Mouse (Mus musculus) c-Kit-negative CD71-positive TER-119-positive erythroid progenitor cells, embryonic 14.5 days (primary cell): ENCODE results near the gene Pde4d.

Experiments
- DNase-seq: peaks from one replicate; pipeline ENCODE4 v3.0.0-alpha.2; 2013; ENCODE audit warnings: low read depth, low spot score

The Pde4d gene

DNA sequence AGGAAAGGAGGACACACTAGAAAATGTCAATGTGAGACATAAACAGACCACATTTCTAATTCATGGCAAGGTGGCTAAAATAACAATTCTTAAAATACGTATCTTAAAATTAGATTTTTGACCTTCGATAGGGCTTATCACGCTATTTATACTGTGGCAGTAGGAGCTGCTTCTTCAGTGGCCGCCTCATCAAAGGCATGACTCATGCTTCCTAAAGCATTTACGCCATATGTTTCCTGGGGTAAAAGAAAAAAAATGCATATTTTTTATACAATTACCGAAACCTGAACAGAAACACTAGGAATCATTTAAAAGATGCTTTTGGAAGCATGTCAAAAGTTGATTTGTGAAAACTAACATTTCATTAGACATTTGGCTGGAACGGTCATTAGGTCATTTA lies 721.9 kb downstream of the Pde4d start:
- no peak for DNase-seq

DNA sequence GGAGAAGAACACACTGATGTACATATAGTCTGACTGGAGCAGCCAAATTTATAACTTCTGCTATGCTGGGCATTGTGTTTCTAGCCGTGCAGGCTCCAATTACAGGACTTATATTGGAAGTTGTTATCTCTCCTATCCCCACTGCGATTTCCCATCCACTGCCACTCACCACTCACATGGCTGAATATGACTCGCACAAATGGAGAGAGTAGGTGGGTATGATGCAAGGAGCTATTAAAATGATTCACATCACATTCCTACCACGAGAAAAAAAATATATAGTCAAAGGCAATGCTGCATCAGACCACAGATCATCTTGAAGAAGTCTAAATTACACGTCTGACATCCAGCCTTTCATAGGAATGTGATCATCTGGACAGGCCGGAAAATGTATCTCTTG lies 725.5 kb downstream of the Pde4d start:
- no peak for DNase-seq

DNA sequence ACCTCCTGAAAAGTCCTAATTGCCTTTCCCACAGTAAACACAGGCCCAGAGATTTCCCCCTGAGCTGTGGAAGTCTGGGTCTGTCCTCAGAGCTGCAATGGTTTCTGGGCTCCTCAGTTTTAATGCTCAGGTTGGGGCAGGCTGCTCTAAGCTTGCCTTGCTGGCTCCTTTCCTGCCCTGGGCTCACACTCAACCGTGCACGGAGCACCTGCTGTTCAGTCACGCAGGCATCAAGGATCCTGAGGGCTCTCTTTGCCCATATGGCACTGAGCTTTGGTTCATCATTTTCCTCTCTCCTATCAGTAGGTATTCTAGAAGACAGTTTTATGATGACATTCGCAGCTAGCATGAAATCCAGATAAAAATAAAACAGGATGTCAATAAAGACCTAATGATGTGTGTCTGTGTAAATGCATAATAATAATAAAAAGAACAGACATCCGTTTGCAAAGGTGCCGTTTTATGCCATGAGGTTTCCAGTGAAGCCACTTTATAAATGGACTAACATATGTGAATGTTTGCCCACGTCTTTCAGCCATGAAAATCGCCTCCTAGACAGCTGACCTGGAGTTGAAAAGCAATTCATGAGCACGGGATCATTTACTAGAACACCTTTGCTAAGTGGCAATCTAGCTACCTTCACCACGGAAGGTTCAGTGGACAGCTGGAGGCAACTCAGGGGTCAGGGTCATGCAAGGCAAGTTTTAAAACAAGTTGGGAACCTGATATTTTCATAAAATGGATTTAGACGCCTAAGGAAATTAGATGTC lies 726.3 kb downstream of the Pde4d start:
- no peak for DNase-seq

DNA sequence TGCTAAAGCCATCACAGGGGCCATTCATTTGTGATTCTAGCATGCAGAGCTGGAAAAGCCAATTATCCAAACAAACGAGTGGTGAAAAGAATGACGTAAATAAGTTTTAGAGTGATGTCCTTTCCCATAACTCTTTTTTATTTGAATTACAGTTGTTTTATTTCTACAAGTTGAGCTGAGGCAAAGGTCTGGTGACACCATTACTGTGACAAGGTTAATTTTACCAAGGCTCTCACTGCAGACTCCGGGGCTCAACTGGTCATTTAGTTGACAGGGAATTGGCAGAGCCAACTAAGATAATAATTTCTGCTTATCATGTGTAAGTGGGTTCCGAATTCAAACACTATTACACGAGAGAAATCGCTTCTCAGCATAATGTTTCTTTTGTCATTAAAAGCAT lies 731.6 kb downstream of the Pde4d start:
- DNase-seq: no peak

DNA sequence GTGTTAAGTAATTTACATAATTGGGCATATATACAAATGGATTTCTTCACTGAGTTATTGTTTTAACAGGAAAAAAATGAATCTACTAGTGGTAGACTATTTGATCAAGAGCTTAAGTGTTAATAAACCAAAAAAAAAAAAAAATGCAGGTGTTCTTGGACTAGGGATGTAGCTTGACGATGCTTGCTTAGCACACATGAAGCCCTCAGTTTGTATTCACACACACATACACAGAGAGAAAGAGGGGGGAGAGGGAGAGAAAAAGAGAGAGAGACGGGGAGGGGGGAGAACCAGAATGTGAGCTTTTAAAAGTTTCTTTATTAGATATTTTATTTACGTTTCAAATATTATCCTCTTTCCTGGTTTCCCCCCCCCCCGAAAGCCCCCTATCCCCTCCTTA lies 740.9 kb downstream of the Pde4d start:
- no peak for DNase-seq

DNA sequence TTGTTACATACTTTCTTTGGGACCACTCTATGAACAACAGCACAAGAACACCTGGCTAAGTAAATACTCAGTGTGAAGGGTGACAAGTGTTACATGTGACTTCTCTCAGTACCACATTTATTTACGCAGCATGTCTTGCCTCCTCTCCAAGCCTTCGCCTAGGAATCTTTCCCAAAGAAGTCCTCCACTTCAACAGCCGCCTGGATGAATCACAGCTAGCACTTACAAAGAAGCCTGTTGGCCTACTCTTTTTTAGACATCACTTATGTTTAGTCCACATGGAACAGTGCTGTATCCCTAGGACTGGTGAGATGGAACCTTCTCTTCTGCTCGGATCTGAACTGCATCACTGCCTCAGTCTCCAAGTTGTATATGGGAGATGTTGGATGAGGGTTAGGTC lies 741.4 kb downstream of the Pde4d start:
- DNase-seq: no peak

DNA sequence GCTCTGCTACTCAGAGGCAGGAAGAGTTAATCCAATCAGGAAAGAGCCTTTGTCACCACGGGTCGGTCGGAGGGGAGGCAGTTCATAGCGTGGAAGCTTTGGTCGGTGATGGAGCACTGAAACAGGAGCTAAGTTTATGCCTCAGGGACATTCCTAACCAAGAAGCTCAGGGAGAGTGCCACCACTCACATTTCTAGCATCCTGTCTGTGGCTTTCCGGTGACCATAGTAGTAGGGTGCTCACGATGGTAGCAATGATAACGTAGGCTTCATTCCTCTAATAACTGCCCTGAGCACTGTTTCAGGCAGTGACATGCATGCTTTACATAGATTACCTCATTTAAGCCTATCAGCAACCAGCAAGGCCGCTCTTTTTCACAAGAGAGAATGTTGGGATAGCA lies 755.8 kb downstream of the Pde4d start:
- no peak for DNase-seq

DNA sequence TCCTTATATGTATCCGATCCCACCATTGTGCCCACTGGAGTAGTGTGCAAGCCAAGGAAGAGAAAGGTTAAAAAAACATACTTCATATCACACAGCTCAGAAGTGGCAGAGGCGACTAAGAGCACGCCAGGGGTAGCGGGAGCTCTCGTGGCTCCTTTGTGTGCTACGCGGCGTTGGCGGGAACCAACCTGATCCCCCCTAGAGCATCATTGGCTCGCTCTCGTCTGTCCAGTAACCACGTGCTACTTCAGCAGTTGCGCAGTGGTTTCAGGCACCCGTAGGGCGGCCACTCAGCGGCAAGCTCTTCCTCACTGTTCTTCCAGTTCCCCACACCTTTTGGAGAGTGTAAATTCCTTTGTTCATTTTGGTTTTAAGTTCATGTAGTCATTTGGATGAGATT lies 758.9 kb downstream of the Pde4d start:
- no peak for DNase-seq

DNA sequence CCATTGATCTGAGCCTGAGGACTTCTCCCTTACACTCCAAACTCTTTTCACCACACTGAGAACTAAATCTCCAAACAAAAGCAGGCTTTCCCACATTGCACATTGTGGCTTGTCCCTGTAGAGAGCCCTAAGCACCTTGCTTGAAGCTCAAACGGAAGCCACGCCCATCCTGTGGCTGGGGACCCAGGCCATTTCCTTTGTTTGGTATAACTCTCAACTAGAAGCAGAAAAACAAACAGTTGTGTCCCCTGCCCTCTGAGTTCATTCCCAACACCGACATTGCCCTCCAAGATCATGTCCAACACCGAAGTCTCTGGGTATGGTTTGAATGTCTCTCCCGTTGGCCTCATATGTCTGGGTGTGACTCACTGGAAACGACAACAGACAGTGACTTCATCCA lies 759.7 kb downstream of the Pde4d start:
- DNase-seq: no peak

DNA sequence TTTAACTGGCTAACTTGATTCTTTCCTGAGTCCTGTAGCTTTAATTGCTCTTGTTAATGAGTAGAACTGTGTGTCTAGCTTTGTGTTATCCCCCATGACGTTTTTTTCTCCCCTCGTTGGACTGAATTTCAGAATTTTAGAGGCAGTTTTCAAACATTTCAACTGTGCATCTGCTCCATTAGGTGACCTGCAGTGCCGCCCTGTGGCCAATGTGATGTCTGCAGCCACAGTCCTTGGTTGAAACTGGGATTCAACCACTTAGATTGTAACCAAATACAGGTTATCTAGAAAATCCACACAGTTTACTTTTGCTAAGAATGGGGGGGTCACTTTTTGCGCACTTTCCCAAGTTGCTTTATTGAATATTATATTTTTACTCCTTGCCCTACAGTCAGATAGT lies 760.7 kb downstream of the Pde4d start:
- no peak for DNase-seq

DNA sequence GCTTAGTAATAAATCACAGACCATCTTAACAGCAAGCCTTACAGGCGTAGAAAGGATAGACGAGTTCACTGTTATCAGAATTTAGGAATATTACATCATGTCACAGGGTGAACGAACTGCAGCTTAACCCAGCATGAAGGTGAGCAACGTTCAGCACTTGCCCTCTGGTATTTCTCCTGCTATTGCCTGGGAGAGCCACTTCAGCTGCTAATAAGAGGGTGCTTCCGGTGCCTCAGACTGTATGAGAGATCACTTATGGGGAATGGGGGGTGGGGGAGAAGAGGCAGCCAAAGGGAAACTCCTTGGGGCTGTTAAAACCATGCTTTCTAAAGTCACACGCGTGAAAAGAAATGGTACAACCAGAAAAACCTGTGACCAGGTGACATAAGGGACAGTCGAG lies 761.7 kb downstream of the Pde4d start:
- DNase-seq: no peak

DNA sequence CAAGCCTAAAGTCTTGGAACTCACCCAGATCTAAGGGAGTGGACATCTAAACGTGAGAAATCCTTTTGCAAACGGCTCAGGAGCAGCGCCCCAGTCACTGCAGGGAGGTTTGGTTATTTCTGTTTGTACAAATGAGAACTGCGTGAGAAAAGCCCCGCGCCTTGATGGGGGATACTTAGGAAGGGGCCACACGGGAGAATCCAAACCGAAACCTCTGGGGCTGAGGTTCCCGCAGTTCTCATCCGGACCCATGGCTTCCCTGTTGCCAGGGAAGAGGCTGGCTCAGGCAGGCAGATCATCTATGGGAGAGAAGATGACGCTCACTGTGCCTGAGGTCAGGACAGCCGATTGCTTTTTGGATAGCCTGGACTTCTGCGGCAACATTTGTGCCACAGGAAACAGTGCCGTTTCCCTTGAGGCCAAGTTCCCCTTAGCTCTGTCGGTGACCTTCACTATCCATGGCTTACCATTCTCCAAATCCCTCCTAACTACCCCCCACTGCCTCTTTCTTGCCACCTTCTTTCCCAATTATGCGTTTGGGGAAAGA lies 762.3 kb downstream of the Pde4d start:
- no peak for DNase-seq

DNA sequence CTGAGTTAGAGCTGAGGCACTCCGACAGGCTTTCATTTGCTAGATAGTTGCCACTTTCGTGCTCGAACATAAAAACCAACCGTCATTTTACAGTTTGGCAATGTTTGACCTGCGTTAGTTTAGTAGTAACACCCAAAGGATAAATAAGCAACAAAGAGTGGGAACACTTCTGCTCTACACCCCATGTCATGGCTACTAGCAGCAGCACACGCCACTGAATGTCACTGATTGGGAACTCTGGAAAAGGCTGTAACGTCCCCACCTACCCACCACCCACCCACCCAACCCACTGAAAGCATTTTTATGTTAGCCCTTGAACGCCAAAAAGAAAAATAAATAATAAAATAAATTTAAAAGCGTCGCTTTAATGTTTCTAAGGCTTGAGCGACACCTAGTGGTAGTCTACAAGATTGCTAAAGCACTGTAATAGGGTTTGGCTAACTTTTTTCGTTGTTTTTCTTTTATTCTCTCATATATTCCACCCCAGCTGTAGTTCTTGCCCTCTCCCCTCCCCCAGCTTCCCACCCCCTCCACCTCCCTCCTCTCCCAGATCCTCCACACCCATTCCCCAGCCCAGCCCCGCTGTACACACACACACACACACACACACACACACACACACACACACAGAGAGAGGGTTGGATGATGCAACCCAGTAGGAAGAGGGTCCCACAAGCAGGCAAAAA lies 763.2 kb downstream of the Pde4d start:
- DNase-seq: peak; percentile 4

DNA sequence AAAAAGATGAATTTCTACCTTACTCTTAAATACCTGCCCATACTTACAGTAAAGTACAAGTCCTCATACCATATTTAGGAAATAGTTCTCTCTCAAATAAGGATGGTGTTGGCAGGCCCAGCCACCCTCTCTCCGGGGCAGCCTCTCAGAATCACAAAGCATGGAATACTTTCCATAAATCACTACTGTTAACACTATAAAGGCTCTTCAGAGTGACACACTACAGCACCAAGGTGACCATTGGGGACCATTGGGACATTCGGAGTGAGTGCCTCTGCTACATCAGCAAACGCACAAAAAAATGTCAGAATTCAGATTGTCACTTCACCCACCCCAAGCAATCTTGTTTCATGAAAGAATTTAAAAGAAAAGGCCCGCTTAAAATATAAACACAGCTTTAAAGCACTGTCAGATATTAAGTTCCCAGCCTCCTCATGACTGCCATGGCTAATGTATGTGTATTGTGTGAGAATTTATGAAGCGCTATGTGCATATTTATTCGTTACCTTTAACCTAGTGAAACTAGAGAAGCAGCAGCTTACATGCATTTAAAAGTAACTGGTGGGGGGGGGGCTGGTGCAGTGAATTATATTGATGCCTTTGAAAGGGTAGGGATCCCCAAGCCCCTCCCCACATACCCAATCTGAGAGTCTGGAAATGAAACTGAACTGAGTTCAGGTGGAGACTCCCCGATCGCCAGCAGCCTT lies 769.4 kb downstream of the Pde4d start:
- DNase-seq: no peak

DNA sequence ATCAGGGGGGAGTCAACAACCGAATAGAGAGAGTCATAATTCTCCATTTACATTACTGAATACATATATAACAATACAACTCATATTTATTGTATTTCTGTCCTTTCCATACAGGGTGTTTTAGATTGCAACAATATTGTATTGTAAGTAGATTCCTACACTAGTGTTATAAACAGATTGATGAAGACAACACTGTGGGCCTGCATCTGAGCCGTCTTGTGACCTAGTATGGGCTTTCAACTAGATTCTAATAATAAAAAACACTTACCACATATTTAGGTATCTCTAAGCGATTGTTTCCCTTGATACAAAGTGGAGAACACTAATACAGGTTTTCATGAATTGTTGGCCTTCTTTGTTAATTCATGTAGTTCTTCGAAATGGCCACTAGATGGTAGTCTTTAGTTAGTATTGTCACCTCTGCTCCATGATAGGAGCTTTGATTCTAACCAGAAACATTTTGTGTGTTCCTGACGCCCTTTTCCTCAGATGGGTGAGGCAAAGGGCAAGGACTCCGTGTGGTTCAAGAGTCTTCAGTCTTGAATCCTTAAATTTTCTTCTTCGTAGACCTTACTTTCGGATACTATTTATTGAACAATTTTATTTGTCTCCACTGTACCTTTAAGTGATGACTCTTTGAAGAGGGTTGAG lies 779.3 kb downstream of the Pde4d start:
- peak; percentile 8 for DNase-seq

DNA sequence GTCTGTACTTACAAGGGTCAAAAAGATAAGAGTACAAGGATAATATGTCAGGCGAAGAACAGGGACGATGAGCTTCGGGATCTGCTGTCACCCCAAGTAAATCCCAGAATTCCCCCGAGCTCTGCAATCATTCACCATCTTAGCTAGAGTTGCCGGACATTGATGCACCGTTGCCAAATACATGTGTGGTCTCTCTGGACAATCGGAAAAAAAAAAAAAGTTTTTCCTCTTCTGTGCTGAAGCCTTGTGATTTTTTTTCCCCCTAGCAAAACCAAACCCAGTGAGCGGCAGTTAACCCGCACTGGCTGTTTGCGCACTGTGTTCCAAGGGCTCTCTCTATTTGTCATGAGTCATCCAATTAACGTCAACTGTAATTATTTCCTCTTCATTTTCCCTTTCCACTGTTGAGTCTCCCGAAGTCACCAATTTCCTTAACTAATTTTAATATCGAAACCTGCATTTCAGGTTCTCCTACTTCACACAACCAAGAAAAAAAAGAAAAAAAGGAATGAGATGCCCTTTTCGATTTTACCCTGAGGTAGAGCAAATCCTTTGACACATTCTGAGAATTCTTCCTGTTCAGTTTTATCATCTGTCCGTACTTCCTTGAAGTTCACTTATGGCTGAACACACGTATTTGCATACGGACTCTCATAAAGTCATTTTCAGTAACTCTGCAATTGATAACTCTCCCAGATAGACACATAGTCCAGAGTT lies 780.0 kb downstream of the Pde4d start:
- no peak for DNase-seq

DNA sequence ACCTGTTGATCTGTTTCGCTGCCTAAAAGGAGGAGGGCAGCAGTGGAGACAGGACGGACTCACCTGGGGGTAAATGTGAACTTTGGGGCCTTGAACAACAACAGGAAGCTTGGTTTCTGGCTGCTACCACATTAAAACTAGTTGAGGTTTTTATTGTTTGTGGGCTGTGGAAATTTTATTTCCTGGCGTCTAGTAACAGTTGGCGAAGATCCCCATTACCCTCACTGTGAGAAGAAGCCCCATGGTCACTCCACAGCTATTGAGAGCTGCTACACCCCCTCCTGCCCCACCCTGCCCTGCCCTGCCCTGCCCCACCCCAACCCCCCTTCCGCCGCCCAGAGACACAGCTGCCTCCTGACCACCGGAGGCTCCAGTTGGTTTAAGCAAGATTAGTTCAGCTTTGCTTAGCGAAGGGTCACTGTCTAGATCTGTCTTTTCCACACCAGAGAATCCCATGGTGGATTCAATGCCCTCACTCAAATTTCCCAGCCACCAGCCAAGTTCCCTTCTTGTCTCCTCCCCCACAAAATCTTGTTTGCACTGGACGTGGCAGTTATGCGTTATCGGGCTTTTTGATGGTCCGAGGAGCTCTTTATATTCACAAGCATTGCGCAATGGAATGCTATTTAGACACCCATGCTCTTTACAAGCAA lies 780.7 kb downstream of the Pde4d start:
- no peak for DNase-seq

DNA sequence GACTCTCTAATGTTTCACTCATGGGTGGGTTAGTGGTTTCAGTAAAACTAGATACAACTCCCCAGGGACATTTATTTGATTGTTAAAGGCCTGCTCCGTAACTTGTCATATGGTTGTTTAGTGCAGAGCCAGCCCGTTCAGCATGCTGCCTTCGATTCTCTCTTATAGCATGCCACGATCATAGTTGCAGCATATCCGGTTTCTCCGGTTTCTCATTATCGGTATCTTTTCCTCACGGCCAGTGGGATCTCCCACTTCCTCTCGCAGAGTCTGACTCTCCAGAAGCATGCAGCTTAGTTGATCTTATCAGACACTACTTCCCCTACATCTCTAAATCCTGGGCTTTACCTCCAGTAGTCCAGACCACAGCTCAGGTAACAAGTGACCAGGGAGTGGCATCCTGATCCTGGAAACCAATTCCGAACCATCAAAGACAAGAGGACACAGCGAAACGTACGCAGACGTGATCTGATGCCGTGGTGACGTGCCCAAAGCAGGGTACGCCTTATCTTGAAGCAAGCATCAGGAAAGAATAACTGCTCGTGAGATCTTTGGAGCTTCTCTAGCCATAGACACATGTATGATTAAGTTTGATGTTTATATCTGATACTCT lies 782.2 kb downstream of the Pde4d start:
- DNase-seq: no peak

DNA sequence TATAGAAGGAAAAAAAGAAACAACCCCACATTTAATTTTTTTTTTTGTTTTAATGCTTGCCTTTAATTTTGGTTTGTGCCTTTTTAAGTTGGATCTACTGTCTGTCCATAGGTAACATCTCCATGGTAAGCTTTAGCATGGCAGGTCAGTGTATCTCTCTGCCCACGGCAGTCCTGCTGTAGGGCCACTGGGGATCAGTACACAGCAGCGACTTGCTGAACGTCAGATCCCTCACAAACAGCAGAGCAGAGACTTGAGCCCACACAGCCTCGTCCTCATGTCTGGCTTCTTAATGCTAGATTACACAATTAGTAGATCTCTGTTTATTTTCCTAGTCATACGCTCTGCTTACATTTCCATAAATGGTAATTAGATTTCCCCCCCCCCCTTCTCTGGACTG lies 782.8 kb downstream of the Pde4d start:
- no peak for DNase-seq

DNA sequence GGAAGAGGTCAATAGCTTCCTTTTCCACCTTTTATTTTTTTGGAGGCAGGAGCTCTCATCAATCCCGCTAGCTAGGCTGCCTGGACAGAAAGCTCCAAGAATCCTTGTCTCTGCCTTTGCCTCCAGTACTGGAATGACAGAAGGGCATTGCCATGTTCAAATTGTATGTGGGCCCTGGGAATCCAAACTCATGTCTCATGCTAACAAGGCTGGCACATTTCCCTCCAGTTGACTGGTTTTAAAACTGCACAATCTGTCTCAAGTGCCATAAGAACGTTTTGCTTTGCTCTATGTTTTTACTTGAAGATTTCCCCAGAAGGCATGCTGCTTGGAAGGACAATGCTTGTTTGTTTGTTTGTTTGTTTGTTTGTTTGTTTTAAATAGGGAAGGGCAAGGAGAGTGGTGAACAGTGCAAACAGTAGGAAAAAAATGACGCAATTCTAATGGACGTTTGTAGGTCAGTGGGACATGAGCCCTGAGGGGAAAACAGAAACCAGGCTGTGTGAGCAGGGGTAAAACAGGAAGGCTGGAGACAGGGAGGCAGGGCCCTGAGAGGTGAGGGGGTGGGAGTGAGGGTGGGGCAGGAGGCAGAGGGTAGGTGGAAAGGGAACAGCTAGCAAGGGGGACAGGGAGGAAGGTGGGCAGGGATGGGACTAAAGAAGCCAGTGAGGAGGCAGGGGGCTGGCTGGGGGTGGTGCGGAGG lies 784.3 kb downstream of the Pde4d start:
- DNase-seq: no peak
